Mouse (Mus musculus) heart, postnatal 0 days (tissue): ENCODE results near the gene Tnnt2.

Source experiments
- CTCF ChIP-seq: IDR thresholded peaks from 2 replicates; pipeline ENCODE4 v1.5.1; 2016; ENCODE audit warnings: antibody characterized with exemption, control low read depth, low read depth
- EP300 ChIP-seq: IDR thresholded peaks from 2 replicates; pipeline ENCODE4 v1.6.1; 2016; ENCODE audit warnings: antibody characterized with exemption, low read depth

DNA sequence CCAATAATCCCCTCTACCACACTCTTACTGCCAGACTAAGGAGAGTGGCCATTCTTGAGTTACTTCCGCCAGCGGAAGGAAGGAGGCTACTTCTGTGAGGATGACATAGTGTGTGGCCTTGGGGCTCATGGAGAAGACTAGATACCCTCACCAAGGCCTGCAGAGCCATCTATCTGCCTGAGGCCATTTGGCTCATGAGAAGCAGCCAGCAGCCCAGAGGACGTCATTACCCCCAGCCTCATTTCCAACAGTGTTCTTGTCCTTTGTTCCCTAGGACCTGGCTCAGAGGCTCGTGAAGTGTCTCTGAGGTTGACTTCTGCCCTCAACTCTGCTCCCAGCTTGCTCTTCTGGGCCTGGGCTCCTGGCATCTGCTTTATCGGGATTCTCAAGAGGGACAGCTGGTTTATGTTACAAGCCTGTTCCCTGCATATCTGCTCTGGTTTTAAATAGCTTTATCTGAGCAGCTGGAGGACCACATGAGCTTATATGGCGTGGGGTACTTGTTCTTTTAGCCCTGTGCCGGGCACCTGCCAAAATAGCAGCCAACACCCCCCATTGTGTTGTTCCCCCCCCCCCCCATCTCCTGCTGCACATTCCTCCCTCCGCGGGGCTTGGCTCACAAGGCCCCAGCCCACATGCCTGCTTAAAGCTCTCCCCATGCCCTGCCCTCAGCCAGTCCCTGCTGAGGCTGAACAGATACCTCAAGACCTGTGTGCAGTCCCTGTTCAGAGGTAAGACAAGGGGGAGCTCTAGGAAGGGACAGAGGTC, at the start of gene Tnnt2:
- TF ChIP-seq CTCF (no peak), EP300 (peak; percentile 100)
